In the genomic region with DNA sequence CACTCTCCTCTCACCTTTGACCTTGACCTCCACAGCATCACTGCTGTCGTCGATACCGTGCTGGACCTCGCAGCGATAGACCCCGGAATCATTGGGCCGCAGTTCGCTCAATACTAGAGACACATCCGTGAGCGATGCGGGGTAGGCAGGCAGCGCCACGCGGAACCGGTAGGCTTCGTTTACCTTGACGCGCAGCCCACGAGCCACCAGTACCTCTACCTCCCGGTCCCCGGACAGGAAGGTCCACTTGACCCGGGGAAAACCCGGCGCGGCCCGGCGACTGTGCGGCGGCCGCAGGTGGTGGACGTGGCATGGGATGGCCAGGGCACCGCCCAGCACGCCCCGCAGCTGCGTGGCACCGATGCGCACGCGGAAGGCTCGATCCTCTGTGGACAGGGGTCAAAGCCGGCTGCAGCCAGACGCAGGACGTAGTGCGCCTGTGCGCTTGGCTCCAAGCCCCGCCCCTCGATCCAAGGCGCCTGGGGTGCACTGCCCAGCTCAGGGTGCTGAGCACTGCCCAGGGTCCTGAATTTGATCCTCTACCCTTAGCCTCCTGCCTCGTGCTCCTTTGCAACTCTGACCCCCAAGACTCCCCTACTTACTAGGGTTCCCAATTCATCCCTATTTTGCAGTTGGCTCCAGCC, we compare ENCODE assay signal across 8 mouse cellular contexts. TPM values are rescaled to one million over a fixed set of nuclear protein-coding genes. Genes with fewer than 3 reads are reported as not detected.
DNase-seq lines count a peak whose midpoint lies in the region; ATAC-seq and TF ChIP-seq lines count a peak whose summit lies in the region.

No protein-coding gene starts in this region.

- peaks cover 13% of the 10 kb centered on the region for H3K4me1 ChIP-seq in forebrain, embryonic 11.5 days (replicated peaks; ENCODE audit: control insufficient read depth, insufficient read depth, low read length)
- peaks cover 5% of the 10 kb centered on the region; the same call in 1 of the 2 replicates for H3K4me1 ChIP-seq in kidney, postnatal 0 days (replicated peaks; ENCODE audit: insufficient read depth, low read length)

- DNase-seq in retina, postnatal 1 day = peak; percentile 56
- DNase-seq in retina, embryonic 14.5 days (ENCODE audit: low spot score) = no peak
- DNase-seq in forebrain, embryonic 11.5 days (ENCODE audit: low spot score) = no peak
- DNase-seq in kidney, postnatal 0 days (ENCODE audit: low spot score) = peak; percentile 55
- DNase-seq in yolk sac, embryonic 10.5 days (ENCODE audit: low spot score) = no peak
- no peak for DNase-seq in layer of hippocampus, postnatal 14 days (ENCODE audit: low spot score in 2 of 2)
- DNase-seq in urinary bladder, postnatal 4 days (ENCODE audit: low spot score in 2 of 2) = no peak

- peak overlapping the region; percentile 24; the same call in 1 of the 2 replicates for H3K9ac ChIP-seq in forebrain, embryonic 11.5 days (ENCODE audit: low read length)
- no peak overlapping the region for H3K9ac ChIP-seq in kidney, postnatal 0 days (ENCODE audit: low read depth, low read length)

- no peaks in the 10 kb centered on the region for H3K9me3 ChIP-seq in forebrain, embryonic 11.5 days (ENCODE audit: control insufficient read depth, low read length)
- no peaks in the 10 kb centered on the region for H3K9me3 ChIP-seq in kidney, postnatal 0 days (replicated peaks; ENCODE audit: low read length)

- H3K27me3 ChIP-seq in forebrain, embryonic 11.5 days (ENCODE audit: control insufficient read depth, insufficient read depth, low read length) = peaks cover 82% of the 10 kb centered on the region
- H3K27me3 ChIP-seq in kidney, postnatal 0 days (ENCODE audit: insufficient read depth, low read length) = peaks cover 79% of the 10 kb centered on the region

- TF ChIP-seq CTCF in kidney, postnatal 0 days (IDR thresholded peaks at IDR 0.05; ENCODE audit: low read depth) = no peak

- H3K27ac ChIP-seq in forebrain, embryonic 11.5 days (ENCODE audit: low read depth, low read length) = no peak overlapping the region
- H3K27ac ChIP-seq in kidney, postnatal 0 days = no peak overlapping the region

- WGBS in forebrain, embryonic 11.5 days = under 1% methylated on average over 49 of the region's 49 CpGs
- WGBS in kidney, postnatal 0 days = 1% methylated on average over 49 of the region's 49 CpGs

- H3K4me2 ChIP-seq in forebrain, embryonic 11.5 days (ENCODE audit: low read depth, low read length, severe bottlenecking) = peak overlapping the region; percentile 60
- peak overlapping the region; percentile 50 for H3K4me2 ChIP-seq in kidney, postnatal 0 days (ENCODE audit: low read length)

- no peak for ATAC-seq in forebrain, embryonic 11.5 days (replicated peaks; ENCODE audit: low FRiP score)
- ATAC-seq in kidney, postnatal 0 days (replicated peaks; ENCODE audit: low FRiP score, low read depth) = 0 out of 2 replicates have a peak, but pooled peaks have one; percentile 44
- peak; percentile 40; the same call in 1 of the 2 replicates for ATAC-seq in megakaryocyte progenitor cell, adult 5-6 weeks (replicated peaks; ENCODE audit: poor library complexity)

- peak overlapping the region; percentile 28 for H3K4me3 ChIP-seq in forebrain, embryonic 11.5 days (ENCODE audit: low read depth, low read length)
- H3K4me3 ChIP-seq in kidney, postnatal 0 days (replicated peaks; ENCODE audit: low read depth, low read length) = peak overlapping the region; percentile 30

- H3K36me3 ChIP-seq in forebrain, embryonic 11.5 days (ENCODE audit: control insufficient read depth, insufficient read depth, low read length) = no peaks in the 10 kb centered on the region
- no peaks in the 10 kb centered on the region for H3K36me3 ChIP-seq in kidney, postnatal 0 days (ENCODE audit: insufficient read depth, low read length)

RNA-seq across cellular contexts. Expression of gene Bcan, which starts 2.9 kb away (rescaled TPM):
- 0.52 and 0.72 TPM in 2 replicates for polyA plus RNA-seq in forebrain, embryonic 11.5 days (2014; fragmentation: Nextera tagmentation; extraction: Ambion mirVana)
- 0.14 TPM in 1 of 2 replicates, not detected in the other for polyA plus RNA-seq in kidney, postnatal 0 days (2015; fragmentation: Nextera tagmentation; extraction: Ambion mirVana)
- total RNA-seq in megakaryocyte progenitor cell, adult 5-6 weeks (2015) = not detected in 2 replicates
- total RNA-seq in megakaryocyte progenitor cell, adult 5-6 weeks (2017) = not detected in 2 replicates
- 100 to 1,000 TPM; 421 to 446 TPM for total RNA-seq in layer of hippocampus, postnatal 14 days (2021)

RNA-seq across cellular contexts. Expression of gene Nes, which starts 26.2 kb away (rescaled TPM):
- 92.0 and 99.9 TPM in 2 replicates for polyA plus RNA-seq in forebrain, embryonic 11.5 days (2014; fragmentation: Nextera tagmentation; extraction: Ambion mirVana)
- polyA plus RNA-seq in kidney, postnatal 0 days (2015; fragmentation: Nextera tagmentation; extraction: Ambion mirVana) = 24.6 and 28.9 TPM in 2 replicates
- 0.02 TPM in 1 of 2 replicates, not detected in the other for total RNA-seq in megakaryocyte progenitor cell, adult 5-6 weeks (2015)
- total RNA-seq in megakaryocyte progenitor cell, adult 5-6 weeks (2017) = 0.20 TPM in 1 of 2 replicates, not detected in the other
- total RNA-seq in layer of hippocampus, postnatal 14 days (2021) = 10 to 100 TPM in 1 of 2 experiments, 1 to 10 TPM in 1; 9.0 to 11.0 TPM

RNA-seq across cellular contexts. Expression of gene Hapln2, which starts 30.3 kb away (rescaled TPM):
- 0.27 and 0.39 TPM in 2 replicates for polyA plus RNA-seq in forebrain, embryonic 11.5 days (2014; fragmentation: Nextera tagmentation; extraction: Ambion mirVana)
- 0.13 and 0.17 TPM in 2 replicates for polyA plus RNA-seq in kidney, postnatal 0 days (2015; fragmentation: Nextera tagmentation; extraction: Ambion mirVana)
- not detected in 2 replicates for total RNA-seq in megakaryocyte progenitor cell, adult 5-6 weeks (2015)
- not detected in 2 replicates for total RNA-seq in megakaryocyte progenitor cell, adult 5-6 weeks (2017)
- 1 to 10 TPM; 1.8 to 1.9 TPM for total RNA-seq in layer of hippocampus, postnatal 14 days (2021)

RNA-seq across cellular contexts. Expression of gene Gpatch4, which starts 45.8 kb away (rescaled TPM):
- 32.8 and 39.0 TPM in 2 replicates for polyA plus RNA-seq in forebrain, embryonic 11.5 days (2014; fragmentation: Nextera tagmentation; extraction: Ambion mirVana)
- 24.8 and 26.3 TPM in 2 replicates for polyA plus RNA-seq in kidney, postnatal 0 days (2015; fragmentation: Nextera tagmentation; extraction: Ambion mirVana)
- total RNA-seq in megakaryocyte progenitor cell, adult 5-6 weeks (2015) = 34.2 and 38.7 TPM in 2 replicates
- total RNA-seq in megakaryocyte progenitor cell, adult 5-6 weeks (2017) = 49.2 and 51.8 TPM in 2 replicates
- 10 to 100 TPM; 13.5 to 16.5 TPM for total RNA-seq in layer of hippocampus, postnatal 14 days (2021)

RNA-seq across cellular contexts. Expression of gene Crabp2, which starts 48.6 kb away (rescaled TPM):
- polyA plus RNA-seq in forebrain, embryonic 11.5 days (2014; fragmentation: Nextera tagmentation; extraction: Ambion mirVana) = 409 and 417 TPM in 2 replicates
- 20.1 and 20.9 TPM in 2 replicates for polyA plus RNA-seq in kidney, postnatal 0 days (2015; fragmentation: Nextera tagmentation; extraction: Ambion mirVana)
- total RNA-seq in megakaryocyte progenitor cell, adult 5-6 weeks (2015) = not detected in 2 replicates
- not detected in 2 replicates for total RNA-seq in megakaryocyte progenitor cell, adult 5-6 weeks (2017)
- 1 to 10 TPM; 2.0 to 2.2 TPM for total RNA-seq in layer of hippocampus, postnatal 14 days (2021)

Comparison
In these comparisons a context has a peak if more than half of its experiments do, and no peak if none do; other contexts are left out.
1. DNase-seq: peak in retina, postnatal 1 day (single experiment) and kidney, postnatal 0 days (single experiment); none in retina, embryonic 14.5 days (single experiment), forebrain, embryonic 11.5 days (single experiment), yolk sac, embryonic 10.5 days (single experiment), layer of hippocampus, postnatal 14 days (0 of 2) and urinary bladder, postnatal 4 days (0 of 2).
2. RNA of gene Bcan, which starts 2.9 kb away (total RNA-seq): 421 to 446 TPM in layer of hippocampus, postnatal 14 days; not detected in megakaryocyte progenitor cell, adult 5-6 weeks; every median in the first group is over 100 times any median in the second.
3. RNA of gene Nes, which starts 26.2 kb away (total RNA-seq): 9.0 to 11.0 TPM in layer of hippocampus, postnatal 14 days; 0.02 to 0.20 TPM in megakaryocyte progenitor cell, adult 5-6 weeks; every median in the first group is over 4 times any median in the second.